Mouse (Mus musculus) ES-E14 (cell line): ENCODE measurements around the gene Gm49322. TPM values are rescaled to one million over a fixed set of nuclear protein-coding genes. Genes with fewer than 3 reads are reported as not detected.
"Not testable (repeated sequence)": the region's sequence is repeated elsewhere in the genome, so short reads cannot be mapped to it uniquely, and the experiment has no call there.

Source experiments
- DNase-seq: peaks from one replicate; pipeline ENCODE4 v3.0.0-alpha.2; 2013; ENCODE audit warnings: low read depth, low spot score
- H3K27ac ChIP-seq: 2 replicates; pipeline ENCODE4 v1.5.1; 2012; ENCODE audit warnings: low read depth, mild to moderate bottlenecking, low read length, moderate library complexity, mixed read lengths; ENCODE audit not compliant: poor library complexity, insufficient read depth, severe bottlenecking
- H3K36me3 ChIP-seq: 2 replicates; pipeline ENCODE4 v1.6.1; 2012; ENCODE audit warnings: mild to moderate bottlenecking, low read length, moderate library complexity, mixed read lengths; ENCODE audit not compliant: control insufficient read depth, poor library complexity, insufficient read depth, severe bottlenecking
- H3K4me1 ChIP-seq, 2 experiments: fragments of 150-350 bp in 1 of 2; sonication (generic) in 1 of 2; 2 replicates each; pipeline ENCODE4 v1.6.1; 2012; ENCODE audit warnings: low read length in 2 of 2, mild to moderate bottlenecking in 1 of 2, mixed read lengths in 1 of 2; ENCODE audit not compliant: control insufficient read depth in 2 of 2, insufficient read depth in 2 of 2, poor library complexity in 1 of 2
- H3K4me3 ChIP-seq, 2 experiments: fragments of 150-350 bp in 1 of 2; sonication (generic) in 1 of 2; 2 replicates each; pipeline ENCODE4 v1.5.1; 2012; ENCODE audit warnings: low read length in 2 of 2, low read depth in 1 of 2, mild to moderate bottlenecking in 1 of 2, mixed read lengths in 1 of 2; ENCODE audit not compliant: insufficient read depth in 1 of 2, poor library complexity in 1 of 2, severe bottlenecking in 1 of 2
- H3K9ac ChIP-seq: 2 replicates; pipeline ENCODE4 v1.6.1; 2012; ENCODE audit warnings: low read depth, mild to moderate bottlenecking, low read length, mixed read lengths; ENCODE audit not compliant: poor library complexity, insufficient read depth, severe bottlenecking
- H3K9me3 ChIP-seq: fragments of 150-350 bp; sonication (generic); 2 replicates; pipeline ENCODE4 v1.6.1; 2012; ENCODE audit warnings: low read depth, mild to moderate bottlenecking, low read length; ENCODE audit not compliant: control insufficient read depth, insufficient read depth
- CHD2 ChIP-seq: IDR thresholded peaks from 2 replicates; pipeline ENCODE4 v1.6.1; 2014; ENCODE audit warnings: mild to moderate bottlenecking, low read depth, low read length, inconsistent platforms
- HCFC1 ChIP-seq: IDR thresholded peaks from 2 replicates; pipeline ENCODE4 v1.6.1; 2012; ENCODE audit warnings: low read length, inconsistent platforms, borderline replicate concordance; ENCODE audit not compliant: insufficient read depth
- MAFK ChIP-seq: IDR thresholded peaks from 2 replicates; pipeline ENCODE4 v1.6.1; 2014; ENCODE audit warnings: mild to moderate bottlenecking, low read depth, low read length, inconsistent platforms; ENCODE audit not compliant: insufficient read depth
- ZC3H11A ChIP-seq: IDR thresholded peaks from 2 replicates; pipeline ENCODE4 v1.6.1; 2012; ENCODE audit warnings: low read depth, mild to moderate bottlenecking, inconsistent platforms, low read length, borderline replicate concordance
- ZNF384 ChIP-seq: IDR thresholded peaks from 2 replicates; pipeline ENCODE4 v1.6.1; 2012; ENCODE audit warnings: low read depth, low read length, inconsistent platforms
- in situ Hi-C, 2 experiments: fragments of 600-800 bp; cut with MboI; formaldehyde crosslinking; loops; one replicate each; pipeline ENCODE4 v1.15.1; 2025; ENCODE audit warnings: low sequenced_read_pairs in 2 of 2, inconsistent platforms in 1 of 2; ENCODE audit not compliant: unreplicated experiment in 2 of 2
- total RNA-seq: library from RNA; depleted of rRNA; stranded (reverse); fragments of 300-350 nt; gene quantifications from 2 replicates; pipeline ENCODE4 v1.2.3, GENCODE M21; 2012; rRNA removed

Gene Gm49322
- 8.4 and 9.7 TPM in 2 replicates for total RNA-seq

DNA sequence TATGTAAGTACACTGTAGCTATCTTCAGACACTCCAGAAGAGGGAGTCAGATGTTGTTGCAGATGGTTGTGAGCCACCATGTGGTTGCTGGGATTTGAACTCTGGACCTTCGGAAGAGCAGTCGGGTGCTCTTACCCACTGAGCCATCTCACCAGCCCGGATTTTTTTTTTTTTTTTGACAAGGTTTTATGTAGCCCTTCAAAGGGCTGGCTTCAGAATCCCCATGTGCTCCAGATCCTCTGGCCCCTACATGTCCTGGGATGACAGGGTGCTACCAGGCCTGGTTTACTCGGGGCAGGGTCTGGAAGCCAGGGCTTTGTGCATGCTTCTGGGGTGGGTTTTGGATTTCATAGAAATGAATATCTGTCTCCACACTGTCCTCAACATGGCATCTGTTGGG is at the start of gene Gm49322:
Gm49322 (plus strand) TSS at position 301 of the 400 bp plus-strand sequence.
- Histone ChIP-seq H3K36me3 (peaks cover 31% of the 10 kb centered on the region), H3K4me3 (peak within 1 kb of the TSS; percentile 60 to 61; a peak in 3 of 4 replicates), H3K9ac (peak within 1 kb of the TSS; percentile 68)

DNA sequence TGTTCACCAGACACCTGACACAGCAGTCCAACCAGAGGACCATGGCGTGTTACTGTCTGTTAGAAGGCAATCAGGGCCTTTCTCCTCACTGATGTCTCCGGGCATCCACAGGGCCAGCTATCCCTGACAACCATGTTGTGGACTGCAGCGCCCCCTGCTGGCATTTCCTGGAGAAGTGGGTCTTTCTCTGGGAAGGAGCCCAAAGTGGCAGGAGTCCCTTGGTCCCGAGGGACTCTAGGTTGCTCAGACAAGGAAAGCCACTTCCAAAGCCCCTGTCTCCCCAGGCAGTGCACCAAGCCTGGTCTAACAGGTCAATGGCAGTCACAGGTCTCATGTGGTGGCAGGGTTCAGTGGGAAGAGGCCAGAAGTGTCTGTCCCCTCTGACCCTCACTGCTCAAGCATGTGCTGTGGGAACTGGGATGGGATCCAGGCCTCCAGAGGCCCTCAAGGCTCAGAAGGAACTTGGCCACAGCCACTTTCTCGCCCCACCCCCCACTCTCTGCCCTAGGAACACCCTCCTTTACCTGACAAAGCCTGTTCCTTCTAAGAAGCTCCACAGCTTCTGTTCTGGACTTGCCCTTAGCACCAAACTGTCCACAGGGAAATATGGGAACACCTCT is 48.4 kb upstream of the Gm49322 start:
- H3K36me3 ChIP-seq: no peaks in the 10 kb centered on the region; the same call in 1 of the 2 replicates
- H3K4me1 ChIP-seq: peaks cover 5 to 16% of the 10 kb centered on the region in 2 experiments; a peak in 2 of 4 replicates
- no peaks in the 10 kb centered on the region for H3K9me3 ChIP-seq
- H3K4me3 ChIP-seq: no peak overlapping the region
- in situ Hi-C loops: no loop called here
- DNase-seq: peak; percentile 72
- TF ChIP-seq MAFK (no peak), HCFC1 (no peak), CHD2 (no peak), ZNF384 (no peak), ZC3H11A (peak; percentile 20; the same call in 1 of the 2 replicates)
- no peak overlapping the region for H3K27ac ChIP-seq
- H3K9ac ChIP-seq: 0 out of 2 replicates have a peak overlapping the region, but pooled peaks have one; percentile 23

More for the DNA sequence above, at the start of gene Gm49322:
- H3K9me3 ChIP-seq, DNase-seq, in situ Hi-C loops, H3K27ac ChIP-seq: not testable (repeated sequence)
- peaks cover 0 to 21% of the 10 kb centered on the region in 2 experiments; a peak in 1 of 4 replicates for H3K4me1 ChIP-seq

DNA sequence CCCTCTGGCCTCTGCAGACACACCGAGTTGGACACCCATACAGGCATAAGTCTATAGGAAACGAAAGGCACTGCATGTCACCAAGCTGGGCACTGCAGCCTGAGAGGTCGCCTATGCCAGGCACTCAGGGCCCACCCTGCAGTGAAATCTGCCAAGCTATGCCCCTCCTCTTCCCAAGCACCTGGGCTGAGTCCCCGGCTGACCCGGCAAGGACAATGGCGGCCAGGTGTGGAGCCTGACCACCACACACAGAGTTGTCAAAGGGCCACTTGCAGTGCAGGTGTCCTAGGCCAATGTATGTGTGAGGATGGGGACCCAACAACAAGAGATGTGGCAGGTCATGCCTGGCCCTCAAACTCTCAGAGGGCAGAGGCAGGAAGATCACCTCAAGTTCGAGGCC is 46.4 kb upstream of the Gm49322 start:
- no peaks in the 10 kb centered on the region for H3K9me3 ChIP-seq
- TF ChIP-seq ZNF384 (no peak), HCFC1 (no peak), MAFK (no peak), ZC3H11A (no peak), CHD2 (no peak)
- no peaks in the 10 kb centered on the region; the same call in 1 of the 2 replicates for H3K36me3 ChIP-seq
- H3K4me3 ChIP-seq: no peak overlapping the region
- H3K4me1 ChIP-seq: peaks cover 5 to 13% of the 10 kb centered on the region in 2 experiments; a peak in 2 of 4 replicates
- in situ Hi-C loops: no loop called here
- DNase-seq: no peak
- no peak overlapping the region for H3K27ac ChIP-seq
- H3K9ac ChIP-seq: no peak overlapping the region; the same call in 1 of the 2 replicates

DNA sequence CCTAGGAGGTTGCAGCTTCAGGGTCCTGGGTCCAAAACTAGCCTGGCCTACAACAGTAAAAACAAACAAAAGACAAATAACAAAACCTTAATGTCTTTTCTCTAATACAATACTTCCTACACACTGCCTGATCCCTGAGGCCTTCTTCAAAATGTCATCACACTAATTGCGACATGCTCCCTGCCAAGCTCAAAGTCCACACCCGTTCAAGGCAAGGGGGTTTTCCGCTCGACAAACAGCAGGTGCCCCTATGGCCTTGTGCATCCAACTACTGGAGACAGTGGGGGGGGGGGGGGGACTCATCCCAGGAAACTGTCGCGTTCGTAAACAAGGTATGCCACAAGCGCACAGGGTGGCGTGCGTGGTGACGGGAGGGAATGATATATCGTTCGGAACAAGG is 45.2 kb upstream of the Gm49322 start:
- H3K27ac ChIP-seq: no peak overlapping the region
- TF ChIP-seq HCFC1 (no peak), CHD2 (no peak), ZC3H11A (no peak), MAFK (no peak), ZNF384 (no peak)
- peaks cover under 1% of the 10 kb centered on the region; the same call in 1 of the 2 replicates for H3K36me3 ChIP-seq
- in situ Hi-C loops: no loop called here
- peaks cover 5 to 12% of the 10 kb centered on the region in 2 experiments; a peak in 2 of 4 replicates for H3K4me1 ChIP-seq
- no peaks in the 10 kb centered on the region for H3K9me3 ChIP-seq
- no peak for DNase-seq
- H3K4me3 ChIP-seq: peak overlapping the region; percentile 94 to 98
- H3K9ac ChIP-seq: peak overlapping the region; percentile 92
